Mouse (Mus musculus): ENCODE results near the gene Vps9d1. TPM values are rescaled to one million over a fixed set of nuclear protein-coding genes. Genes with fewer than 3 reads are reported as not detected.
A peak's percentile ranks its signal among the peaks of the same experiment; 100 is the strongest.
"Not testable (repeated sequence)": the region's sequence is repeated elsewhere in the genome, so short reads cannot be mapped to it uniquely, and the experiment has no call there.

Gene Vps9d1
- total RNA-seq, 2 experiments from 2014 or later, result 12.3 to 13.4 TPM

GRCm38 (mm10) chr8:123213118-123213772 is 40.9 kb downstream of the Vps9d1 start:
- no peak for DNase-seq

DNA sequence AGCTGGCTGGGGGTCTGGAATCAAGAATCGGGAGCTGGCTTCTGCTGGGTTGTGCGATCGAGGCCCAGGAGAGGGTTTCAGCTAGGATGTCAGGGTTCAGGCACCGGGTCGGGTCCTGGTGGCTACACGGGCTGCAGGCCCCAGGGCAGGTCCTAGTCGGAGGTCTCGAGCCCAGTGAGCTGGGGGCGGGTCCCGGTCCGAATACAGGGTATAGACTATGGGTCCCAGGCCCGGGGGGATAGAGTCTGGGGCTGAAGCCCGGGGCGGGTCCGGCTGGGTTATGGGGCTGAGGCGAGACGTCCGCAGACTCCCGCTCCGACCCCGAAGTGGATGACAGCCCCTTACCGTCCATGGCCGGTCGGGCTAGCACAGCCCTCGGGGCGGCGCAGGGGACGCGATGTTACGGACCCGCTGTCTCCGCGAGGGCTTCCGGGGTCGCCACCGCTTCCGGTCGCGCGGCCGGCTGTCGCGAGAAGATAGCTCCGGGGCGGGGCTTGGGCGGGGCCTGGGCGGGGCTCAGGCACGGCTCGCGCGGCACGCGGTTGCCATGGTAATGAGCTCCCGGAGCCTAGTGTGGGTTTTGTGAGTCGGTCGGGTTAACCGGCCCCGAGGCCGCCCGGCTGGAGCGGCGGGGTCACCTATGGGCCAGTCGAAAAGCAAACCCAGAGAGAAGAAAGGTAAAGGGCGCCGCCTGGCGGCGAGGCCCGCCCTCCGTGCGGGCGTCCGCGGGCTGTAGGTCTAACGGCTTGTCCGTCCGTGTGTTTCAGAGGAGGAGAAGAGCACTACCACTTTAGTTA is 41.6 kb downstream of the Vps9d1 start, which contains the start of the genes Chmp1a and Spata33:
Chmp1a (minus strand) TSS at position 443 of the 797 bp plus-strand sequence.
Spata33 (plus strand) TSS at position 512 of the 797 bp plus-strand sequence.
- peak; percentile 89 for DNase-seq

GRCm38 (mm10) chr8:123211876-123212275 is 42.3 kb downstream of the Vps9d1 start:
- no peak for DNase-seq

- DNase-seq, result no peak
Measured at GRCm38 (mm10) chr8:123203571-123203970, 50.6 kb downstream of the Vps9d1 start.

- peak; percentile 79 for DNase-seq
Measured at GRCm38 (mm10) chr8:123202288-123202687, 51.9 kb downstream of the Vps9d1 start.

DNA sequence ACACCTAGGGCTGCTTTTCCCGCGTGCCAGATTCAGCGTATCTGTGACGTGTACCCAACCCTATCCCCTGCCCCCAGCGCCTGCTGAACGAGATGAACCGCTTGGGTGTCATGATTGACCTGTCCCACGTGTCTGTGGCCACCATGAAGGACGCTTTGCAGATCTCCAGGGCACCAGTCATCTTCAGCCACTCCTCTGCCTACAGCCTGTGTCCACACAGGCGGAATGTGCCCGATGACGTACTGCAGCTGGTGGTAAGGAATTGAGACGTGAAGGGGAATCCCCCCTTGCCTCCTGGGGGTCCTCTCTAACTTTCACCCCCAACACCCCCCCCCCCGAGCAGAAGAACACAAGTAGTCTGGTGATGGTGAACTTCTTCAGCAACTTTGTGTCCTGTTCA is 54.3 kb downstream of the Vps9d1 start:
- no peak for DNase-seq

- DNase-seq, result not testable (repeated sequence)
Measured at GRCm38 (mm10) chr8:123197016-123197415, 57.1 kb downstream of the Vps9d1 start.

GRCm38 (mm10) chr8:123193771-123194170 is 60.4 kb downstream of the Vps9d1 start:
- DNase-seq, result no peak

Other genes starting within 250 kb of the Vps9d1 start
- 10 to 100 TPM; 52.0 to 65.8 TPM for gene Ankrd11, start 212.1 kb downstream of the Vps9d1 start, total RNA-seq (2021)
- gene Spg7, start 191.4 kb downstream of the Vps9d1 start, total RNA-seq (2021), result 10 to 100 TPM; 49.6 to 56.8 TPM
- gene Rpl13, start 152.0 kb downstream of the Vps9d1 start, total RNA-seq (2021), result 100 to 1,000 TPM; 676 to 736 TPM
- under 1 TPM; 0.41 to 0.82 TPM for gene Cpne7, start 137.0 kb downstream of the Vps9d1 start, total RNA-seq (2021)
- gene Sult5a1, start 96.0 kb downstream of the Vps9d1 start, total RNA-seq (2021), result 1 to 10 TPM; 5.8 to 6.4 TPM
- 1 to 10 TPM; 5.1 to 6.6 TPM for gene Dpep1, start 68.1 kb downstream of the Vps9d1 start, total RNA-seq (2021)
- gene Chmp1a, start 41.6 kb downstream of the Vps9d1 start, total RNA-seq (2021), result 10 to 100 TPM; 41.0 to 48.2 TPM
- gene Spata33, start 41.5 kb downstream of the Vps9d1 start, total RNA-seq (2021), result 1 to 10 TPM; 1.2 to 2.4 TPM
- 10 to 100 TPM; 14.2 to 18.7 TPM for gene Cdk10, start 29.5 kb downstream of the Vps9d1 start, total RNA-seq (2021)
- 1 to 10 TPM; 1.2 to 1.5 TPM for gene Spata2l, start 18.1 kb downstream of the Vps9d1 start, total RNA-seq (2021)
- 10 to 100 TPM in 1 of 2 experiments, 1 to 10 TPM in 1; 8.0 to 11.5 TPM for gene Zfp276, start 153 bp downstream of the Vps9d1 start, total RNA-seq (2021)
- gene Fanca, start 64.2 kb upstream of the Vps9d1 start, total RNA-seq (2021), result 1 to 10 TPM; 4.6 to 6.2 TPM
- 1 to 10 TPM in 1 of 2 experiments, under 1 TPM in 1; 0.86 to 1.2 TPM for gene Spire2, start 78.4 kb upstream of the Vps9d1 start, total RNA-seq (2021)
- 100 to 1,000 TPM; 144 to 157 TPM for gene Tcf25, start 119.4 kb upstream of the Vps9d1 start, total RNA-seq (2021)
- not detected for gene Mc1r, start 152.8 kb upstream of the Vps9d1 start, total RNA-seq (2021)
- 1 to 10 TPM; 1.8 to 1.9 TPM for gene Tubb3, start 157.1 kb upstream of the Vps9d1 start, total RNA-seq (2021)
- 10 to 100 TPM; 35.8 to 37.6 TPM for gene Def8, start 169.2 kb upstream of the Vps9d1 start, total RNA-seq (2021)
- 10 to 100 TPM; 34.3 to 37.5 TPM for gene Afg3l1, start 223.6 kb upstream of the Vps9d1 start, total RNA-seq (2021)